Mouse (Mus musculus) cerebellum, adult 2 months (tissue): ENCODE results near the gene Htr6.

Source experiments
- CTCF ChIP-seq: fragments of 200-500 bp; IDR thresholded peaks from 2 replicates; pipeline ENCODE4 v1.5.1; 2011; ENCODE audit warnings: low read depth, mild to moderate bottlenecking, control low read depth, low read length, moderate library complexity, borderline replicate concordance; ENCODE audit not compliant: insufficient read depth
- POLR2A ChIP-seq: fragments of 200-500 bp; IDR thresholded peaks from 2 replicates; pipeline ENCODE4 v1.6.1; 2011; ENCODE audit warnings: low read length, control low read depth, borderline replicate concordance; ENCODE audit not compliant: insufficient read depth

DNA sequence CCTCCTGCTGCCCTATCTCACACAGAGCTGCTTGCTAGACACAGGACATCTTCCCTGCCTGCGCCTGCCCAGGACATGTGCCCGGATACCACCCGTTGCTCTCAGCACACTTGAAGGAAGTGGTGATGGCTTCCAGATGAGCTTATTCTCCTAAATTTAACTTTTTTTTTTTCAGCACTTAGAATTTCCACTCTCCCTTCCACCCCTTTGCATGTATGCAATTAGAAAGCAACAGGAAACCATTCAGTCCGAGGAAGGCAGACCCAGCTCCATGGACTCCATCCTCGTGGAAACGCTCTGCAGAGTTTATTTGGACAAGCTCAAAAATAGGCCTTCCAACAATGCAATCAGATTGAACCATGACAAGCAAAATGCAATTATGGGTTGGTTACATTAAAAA lies 26.2 kb upstream of the Htr6 start:
- TF ChIP-seq CTCF: no peak
- no peak for TF ChIP-seq POLR2A
